Mouse (Mus musculus): Measurements from ENCODE around the gene Rhbdd2. TPM values are rescaled to one million over a fixed set of nuclear protein-coding genes. Genes with fewer than 3 reads are reported as not detected.
"Not testable (repeated sequence)": the region's sequence is repeated elsewhere in the genome, so short reads cannot be mapped to it uniquely, and the experiment has no call there.

The Rhbdd2 gene
- total RNA-seq (2021): 10 to 100 TPM; 84.3 to 85.9 TPM
- long read RNA-seq, experiment 1, full-length matches to known transcripts: 90 of 113 reads
- long read RNA-seq, experiment 1, partial matches to known transcripts: 6 of 113 reads
- long read RNA-seq, experiment 1, other reads (novel, unspliced or antisense): 17 of 113 reads
- long read RNA-seq, experiment 2, full-length matches to known transcripts: 70 of 89 reads
- long read RNA-seq, experiment 2, partial matches to known transcripts: 3 of 89 reads
- long read RNA-seq, experiment 2, other reads (novel, unspliced or antisense): 16 of 89 reads

DNA sequence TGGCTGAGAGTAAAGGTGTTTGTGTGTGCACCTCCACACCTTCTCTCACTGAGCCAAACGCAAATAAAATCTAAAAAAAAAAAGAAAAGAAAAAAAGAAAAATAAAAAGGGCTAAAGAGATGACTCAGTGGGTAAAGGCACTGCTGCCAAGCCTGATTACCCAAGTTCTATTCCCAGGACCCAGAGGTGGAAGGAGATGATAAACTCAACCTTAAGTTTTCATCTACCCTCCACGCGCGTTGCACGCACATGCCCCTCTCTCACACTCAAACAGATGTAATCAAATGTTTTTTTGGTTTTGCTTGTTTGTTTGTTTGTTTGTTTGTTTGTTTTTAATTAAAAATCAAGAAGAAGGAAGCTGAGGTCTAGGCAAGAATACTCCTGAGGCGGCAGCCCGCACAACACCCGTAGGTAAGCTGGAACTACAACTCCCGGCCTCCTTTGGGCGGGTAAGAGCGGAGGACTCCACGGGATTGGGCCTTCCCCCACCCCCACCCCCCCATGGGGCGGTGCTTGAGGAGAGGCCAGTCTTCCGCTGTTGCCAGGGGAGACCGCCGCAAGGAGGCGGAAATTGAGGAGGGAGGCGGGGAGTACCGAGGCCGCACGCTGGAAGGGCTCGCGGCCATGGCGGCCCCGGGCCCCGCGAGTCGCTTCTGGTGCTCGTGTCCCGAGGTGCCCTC lies at the start of gene Rhbdd2:
Rhbdd2 (plus strand) TSS at position 502 of the 680 bp plus-strand sequence.
- TF ChIP-seq CTCF (IDR thresholded peaks at IDR 0.05): peak; percentile 54
- Histone ChIP-seq H3K27ac (peak within 1 kb of the TSS; percentile 82), H3K4me3 (peak within 1 kb of the TSS; percentile 95)
- intact Hi-C loops (cut with DNase I): loop anchor here (2.0 to 10.0 kb wide), 5 partner anchors 43 to 223 kb away; partner anchors contain the start of gene Hip1
- DNase-seq (ENCODE audit: extremely low spot score in 1 of 2, low spot score in 2 of 2): peak; percentile 95 to 96

DNA sequence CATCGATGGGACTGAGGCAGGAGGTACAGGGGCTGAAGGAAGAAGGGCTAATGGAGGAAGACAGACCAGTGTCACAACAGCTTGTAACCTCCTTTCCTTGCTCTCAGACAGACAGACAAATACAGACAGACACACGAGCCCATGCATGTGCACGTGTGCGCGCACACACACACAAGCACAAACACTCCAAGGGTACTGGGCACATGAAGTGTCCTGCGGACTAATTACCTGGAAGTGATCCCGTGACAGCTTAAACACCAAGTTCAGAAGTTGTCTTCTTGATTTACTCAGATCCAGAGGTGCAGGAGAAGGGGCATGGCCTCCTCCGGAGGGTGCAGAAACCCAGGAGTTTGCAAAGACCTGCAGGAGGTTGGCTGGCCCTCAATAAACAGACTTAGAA lies 46.7 kb upstream of the Rhbdd2 start:
- TF ChIP-seq CTCF (IDR thresholded peaks at IDR 0.05): no peak
- H3K27ac ChIP-seq: no peak overlapping the region
- intact Hi-C loops (cut with DNase I): no loop called here
- H3K4me3 ChIP-seq: no peak overlapping the region
- no peak for DNase-seq (ENCODE audit: extremely low spot score in 1 of 2, low spot score in 2 of 2)

DNA sequence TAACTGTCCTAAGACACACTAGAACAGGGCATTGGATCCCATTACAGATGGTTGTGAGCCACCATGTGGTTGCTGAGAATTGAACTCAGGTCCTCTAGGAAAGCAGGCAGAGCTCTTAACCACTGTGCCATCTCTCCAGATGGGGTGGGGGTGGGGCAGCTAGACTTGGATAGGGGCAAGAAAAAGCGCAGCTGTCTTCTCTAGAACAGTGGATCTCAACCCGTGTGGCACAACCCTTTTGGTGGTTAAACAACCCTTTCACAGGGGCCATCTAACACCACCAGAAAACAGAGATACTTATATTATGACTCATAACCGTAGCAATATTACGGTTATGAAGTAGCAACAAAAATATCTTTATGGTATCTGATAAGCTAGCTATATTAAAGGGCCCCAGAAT lies 44.7 kb upstream of the Rhbdd2 start:
- no peak for TF ChIP-seq CTCF (IDR thresholded peaks at IDR 0.05)
- H3K4me3 ChIP-seq: no peak overlapping the region
- intact Hi-C loops (cut with DNase I): no loop called here
- no peak for DNase-seq (ENCODE audit: extremely low spot score in 1 of 2, low spot score in 2 of 2)
- no peak overlapping the region for H3K27ac ChIP-seq

DNA sequence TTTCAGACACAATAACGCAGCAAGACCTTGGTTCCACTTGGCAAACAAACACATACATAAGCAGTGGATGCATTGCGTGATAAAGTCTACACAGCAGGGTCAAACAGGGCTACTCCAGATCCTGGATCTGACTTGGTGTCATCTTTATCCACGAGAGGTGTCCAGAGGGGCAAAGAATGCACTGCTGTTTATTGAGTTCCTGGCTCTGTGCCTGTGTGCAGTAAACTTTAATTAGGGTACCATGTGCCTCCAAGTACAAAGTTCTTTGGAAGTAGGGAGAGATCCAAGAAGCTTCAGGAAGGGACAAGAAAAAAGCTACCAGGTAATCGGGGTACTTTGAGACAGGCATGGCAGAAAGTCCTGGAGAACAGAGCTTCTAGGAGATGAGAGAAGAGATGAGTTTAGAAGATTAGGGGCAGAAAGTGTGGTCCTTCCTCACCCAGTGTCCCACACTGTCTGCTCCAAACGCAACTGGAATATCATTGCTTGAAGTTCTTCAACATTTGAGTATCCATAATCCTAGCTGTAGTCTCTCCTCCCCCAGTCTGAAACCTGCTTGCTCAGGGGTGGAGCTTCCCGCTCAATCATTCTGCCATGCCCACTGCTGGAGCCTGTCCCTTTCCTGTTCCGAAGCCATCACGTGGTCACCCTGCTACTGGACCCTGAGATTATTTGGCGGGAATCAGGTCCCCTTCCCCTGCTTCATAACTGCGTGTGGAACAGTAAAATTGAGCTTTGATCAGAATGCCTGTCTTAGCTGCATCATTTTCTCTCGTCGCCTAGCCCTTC lies 42.2 kb upstream of the Rhbdd2 start:
- no peak for TF ChIP-seq CTCF (IDR thresholded peaks at IDR 0.05)
- intact Hi-C loops (cut with DNase I): no loop called here
- Histone ChIP-seq H3K4me3 (no peak overlapping the region), H3K27ac (no peak overlapping the region)
- no peak for DNase-seq (ENCODE audit: extremely low spot score in 1 of 2, low spot score in 2 of 2)

DNA sequence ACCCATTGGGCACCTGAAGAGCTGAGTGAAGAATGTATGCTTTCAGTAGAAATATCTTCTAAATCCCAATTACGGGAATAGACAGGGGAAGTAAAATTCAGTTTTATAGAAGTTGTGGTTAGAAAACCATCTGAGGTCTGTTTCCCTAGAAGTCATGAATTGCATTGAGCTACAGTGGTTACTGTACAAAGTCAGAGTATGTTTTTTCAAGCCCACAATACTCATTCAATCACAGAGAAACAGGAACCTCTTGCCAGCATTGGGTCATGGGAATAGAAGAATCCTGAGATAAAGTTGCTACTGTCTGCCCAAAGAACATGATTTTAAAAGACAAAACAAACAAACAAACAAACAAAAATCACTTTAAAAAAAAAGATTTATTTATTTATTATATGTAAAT lies 27.8 kb upstream of the Rhbdd2 start:
- intact Hi-C loops (cut with DNase I); H3K27ac ChIP-seq; DNase-seq (ENCODE audit: extremely low spot score in 1 of 2, low spot score in 2 of 2); H3K4me3 ChIP-seq: not testable (repeated sequence)

DNA sequence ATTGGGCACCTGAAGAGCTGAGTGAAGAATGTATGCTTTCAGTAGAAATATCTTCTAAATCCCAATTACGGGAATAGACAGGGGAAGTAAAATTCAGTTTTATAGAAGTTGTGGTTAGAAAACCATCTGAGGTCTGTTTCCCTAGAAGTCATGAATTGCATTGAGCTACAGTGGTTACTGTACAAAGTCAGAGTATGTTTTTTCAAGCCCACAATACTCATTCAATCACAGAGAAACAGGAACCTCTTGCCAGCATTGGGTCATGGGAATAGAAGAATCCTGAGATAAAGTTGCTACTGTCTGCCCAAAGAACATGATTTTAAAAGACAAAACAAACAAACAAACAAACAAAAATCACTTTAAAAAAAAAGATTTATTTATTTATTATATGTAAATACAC lies 25.7 kb upstream of the Rhbdd2 start:
- H3K27ac ChIP-seq; DNase-seq (ENCODE audit: extremely low spot score in 1 of 2, low spot score in 2 of 2); H3K4me3 ChIP-seq; intact Hi-C loops (cut with DNase I): not testable (repeated sequence)

DNA sequence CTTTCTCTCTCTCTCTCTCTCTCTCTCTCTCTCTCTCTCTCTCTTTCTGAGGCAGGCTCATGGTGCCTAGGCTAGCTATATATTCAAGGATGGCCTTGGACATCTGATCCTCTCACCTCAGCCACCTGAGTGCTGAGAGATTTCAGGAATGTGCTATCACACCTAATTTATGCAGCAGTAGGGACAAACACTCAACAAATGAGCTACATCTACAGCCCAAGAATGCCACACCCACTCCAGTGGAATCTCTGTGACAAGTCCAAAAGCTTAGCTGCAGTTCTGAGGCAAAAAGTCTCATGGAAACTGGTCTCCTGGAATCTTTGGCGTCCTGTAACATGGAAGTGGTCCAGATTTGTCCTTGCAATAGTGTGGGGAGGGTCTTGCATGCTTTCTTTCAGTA lies 24.8 kb upstream of the Rhbdd2 start:
- intact Hi-C loops (cut with DNase I): no loop called here
- no peak for TF ChIP-seq CTCF (IDR thresholded peaks at IDR 0.05)
- no peak overlapping the region for H3K4me3 ChIP-seq
- DNase-seq (ENCODE audit: extremely low spot score in 1 of 2, low spot score in 2 of 2): no peak
- no peak overlapping the region for H3K27ac ChIP-seq

DNA sequence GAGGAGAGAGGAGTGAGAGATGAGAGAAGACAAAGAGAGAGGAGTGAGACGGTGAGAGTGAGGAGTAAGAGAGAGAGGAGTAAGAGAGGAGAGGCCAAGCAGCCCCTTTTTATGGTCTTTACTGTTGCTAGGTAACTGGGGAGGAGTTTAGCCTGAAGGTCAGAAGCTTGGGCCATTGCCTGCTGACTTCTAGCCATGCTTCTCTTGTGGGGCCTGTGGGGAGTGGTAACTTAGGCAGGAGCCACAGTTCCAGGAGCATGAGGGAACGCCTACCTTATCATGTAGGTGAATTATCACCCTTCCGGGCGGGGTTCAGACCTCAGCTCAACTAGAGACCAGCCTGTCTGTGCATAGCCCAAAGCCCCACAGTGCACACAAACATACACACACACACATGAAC lies 22.6 kb upstream of the Rhbdd2 start:
- Histone ChIP-seq H3K4me3 (no peak overlapping the region), H3K27ac (no peak overlapping the region)
- DNase-seq (ENCODE audit: extremely low spot score in 1 of 2, low spot score in 2 of 2): no peak
- TF ChIP-seq CTCF (IDR thresholded peaks at IDR 0.05): no peak
- intact Hi-C loops (cut with DNase I): no loop called here

DNA sequence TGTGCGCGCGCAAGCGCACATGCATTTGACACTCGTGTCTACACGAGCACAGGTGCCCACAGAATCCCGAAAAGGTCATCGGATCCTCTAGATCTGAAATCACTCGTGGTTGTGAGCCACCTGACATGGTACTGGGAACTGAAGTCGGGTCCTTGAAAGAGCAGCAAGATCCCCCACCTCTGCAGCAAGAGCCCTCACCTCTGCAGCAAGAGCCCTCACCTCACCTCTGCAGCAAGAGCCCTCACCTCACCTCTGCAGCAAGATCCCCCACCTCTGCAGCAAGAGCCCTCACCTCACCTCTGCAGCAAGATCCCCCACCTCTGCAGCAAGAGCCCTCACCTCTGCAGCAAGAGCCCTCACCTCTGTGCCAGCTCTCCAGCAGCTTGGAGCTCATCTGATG lies 12.7 kb upstream of the Rhbdd2 start:
- intact Hi-C loops (cut with DNase I): loop anchor here (5.0 kb wide), 1 partner anchor 222 kb away; no protein-coding TSS in a partner anchor
- DNase-seq (ENCODE audit: extremely low spot score in 1 of 2, low spot score in 2 of 2); H3K4me3 ChIP-seq; H3K27ac ChIP-seq: not testable (repeated sequence)

DNA sequence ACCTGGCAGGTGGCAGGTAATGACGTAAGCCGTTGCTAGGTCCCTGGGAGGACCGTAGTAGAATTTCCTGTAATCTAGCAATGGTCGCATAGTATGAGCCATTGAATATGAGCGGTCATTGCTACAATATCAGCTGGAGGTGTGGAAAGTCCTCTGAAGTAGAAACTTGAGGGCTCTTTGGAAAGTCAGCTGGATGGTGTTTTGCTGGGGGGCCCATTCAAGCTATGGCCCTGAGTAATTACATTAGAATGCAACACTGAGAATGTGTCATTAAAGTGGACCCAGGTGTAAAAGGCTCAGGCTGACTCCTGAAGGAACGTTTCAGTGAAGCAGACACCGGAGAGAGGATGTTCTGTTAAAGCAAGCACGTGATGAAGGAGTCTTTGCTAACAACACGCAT lies 11.9 kb upstream of the Rhbdd2 start:
- intact Hi-C loops (cut with DNase I): no loop called here
- TF ChIP-seq CTCF (IDR thresholded peaks at IDR 0.05): no peak

DNA sequence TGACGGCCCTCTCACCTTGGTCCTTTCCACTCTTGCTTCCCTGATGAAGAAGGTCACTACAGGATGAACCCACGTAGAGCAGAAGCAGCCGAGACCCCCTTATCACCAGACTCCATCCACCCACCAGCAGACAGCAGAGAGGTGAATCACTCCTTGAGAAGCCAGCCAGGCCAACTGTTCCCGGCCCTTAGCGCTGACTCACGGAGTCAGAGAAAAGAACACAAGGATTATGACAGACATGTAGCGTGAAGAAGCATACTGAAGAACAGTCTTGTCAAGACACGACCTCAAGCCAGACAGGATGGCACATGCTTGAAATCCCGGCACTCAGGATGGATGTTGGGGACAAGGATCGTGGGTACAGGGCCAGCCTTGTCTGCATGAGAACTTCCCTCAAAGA lies 10.7 kb upstream of the Rhbdd2 start:
- no peak for DNase-seq (ENCODE audit: extremely low spot score in 1 of 2, low spot score in 2 of 2)
- no peak overlapping the region for H3K4me3 ChIP-seq
- H3K27ac ChIP-seq: no peak overlapping the region
- TF ChIP-seq CTCF (IDR thresholded peaks at IDR 0.05): no peak
- intact Hi-C loops (cut with DNase I): no loop called here

More for the DNA sequence above, 11.9 kb upstream of the Rhbdd2 start:
- no peak overlapping the region for H3K4me3 ChIP-seq
- no peak overlapping the region for H3K27ac ChIP-seq
- DNase-seq (ENCODE audit: extremely low spot score in 1 of 2, low spot score in 2 of 2): no peak

DNA sequence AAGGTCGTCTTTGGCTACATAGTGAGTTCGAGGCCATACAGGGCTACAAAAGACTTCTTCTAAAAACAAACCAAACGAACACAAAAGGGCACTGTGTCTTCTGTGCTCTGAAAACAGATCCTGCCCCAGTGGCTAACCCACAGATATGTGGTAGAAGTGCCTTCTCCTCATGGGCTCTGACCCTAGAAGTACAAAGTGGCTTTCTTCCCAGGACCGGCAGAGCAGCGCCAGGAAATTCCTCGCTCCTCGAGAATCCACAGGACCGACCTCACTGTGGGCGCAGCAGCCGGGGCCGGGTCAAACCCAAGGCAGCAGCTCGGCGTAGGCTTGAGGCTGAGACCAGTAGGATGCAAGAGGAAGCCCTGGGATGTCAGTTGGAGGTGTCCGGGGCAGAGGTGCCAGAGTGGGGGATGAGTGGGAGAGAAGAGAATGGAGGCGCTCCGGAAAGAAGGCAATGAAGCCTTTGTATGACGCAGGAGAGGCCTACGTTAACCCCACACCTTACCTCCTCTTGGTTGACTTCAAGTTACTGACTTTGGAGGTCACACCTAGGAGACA lies 9.3 kb upstream of the Rhbdd2 start:
- intact Hi-C loops (cut with DNase I): no loop called here
- Histone ChIP-seq H3K27ac (no peak overlapping the region), H3K4me3 (no peak overlapping the region)
- DNase-seq (ENCODE audit: extremely low spot score in 1 of 2, low spot score in 2 of 2): no peak
- TF ChIP-seq CTCF (IDR thresholded peaks at IDR 0.05): no peak

Data from left cerebral cortex, adult 2 months (tissue).